Mouse (Mus musculus) heart, adult 18-20 months (tissue): ENCODE results near the gene Gm28048. TPM values are rescaled to one million over a fixed set of nuclear protein-coding genes. Genes with fewer than 3 reads are reported as not detected.

Experiments
- DNase-seq, 2 experiments: peaks; one replicate each; pipeline ENCODE4 v3.0.0; 2021 to 2022; ENCODE audit warnings: mixed read lengths in 1 of 2
- total RNA-seq, 2 experiments: library from RNA; stranded (reverse); gene quantifications; 2 replicates each; pipeline ENCODE4 v1.2.3; 2021

Gene Gm28048
- total RNA-seq, 2 experiments from 2014 or later: 4.7 to 5.3 TPM

DNA sequence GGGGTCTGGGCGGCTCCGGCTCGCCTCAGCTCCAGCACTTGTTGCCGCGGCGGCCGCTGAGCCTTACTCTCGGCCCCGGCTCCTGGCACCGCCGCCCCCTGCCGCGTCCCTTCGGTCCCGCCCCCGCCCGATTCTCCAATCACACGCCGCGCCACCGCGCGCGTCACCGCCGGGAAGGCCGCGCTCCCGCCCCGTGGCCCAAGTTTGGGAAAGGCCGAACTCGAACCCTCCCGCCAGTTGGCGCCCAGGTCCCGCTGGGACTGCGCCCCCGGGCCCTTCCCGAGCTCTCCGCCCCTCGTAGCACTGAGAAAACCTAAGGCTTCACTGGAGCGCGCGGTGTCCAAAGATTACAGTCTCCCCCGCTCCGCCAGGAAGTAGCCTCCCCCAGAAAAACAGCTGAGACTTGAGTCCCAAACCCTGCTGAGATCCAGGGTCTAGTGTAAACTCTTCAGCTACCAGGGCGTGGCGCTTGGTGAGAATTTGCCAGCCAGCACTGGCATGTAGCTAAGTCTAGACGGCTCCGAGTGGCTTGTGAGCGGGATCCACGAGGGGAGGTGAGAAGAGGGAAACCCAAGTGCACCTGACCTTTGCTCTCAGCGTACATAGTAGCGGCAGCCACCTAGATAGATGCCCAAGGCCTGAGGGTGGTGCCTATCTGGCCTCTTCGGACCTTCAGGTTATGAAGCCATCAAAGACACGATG is 122.1 kb downstream of the Gm28048 start:
- DNase-seq: peak; percentile 93

GRCm38 (mm10) chr11:22859301-22859632 is 122.6 kb downstream of the Gm28048 start:
- DNase-seq: no peak

GRCm38 (mm10) chr11:22858441-22859300 is 123.2 kb downstream of the Gm28048 start:
- DNase-seq: peak in 1 of 2 experiments; percentile 53

DNA sequence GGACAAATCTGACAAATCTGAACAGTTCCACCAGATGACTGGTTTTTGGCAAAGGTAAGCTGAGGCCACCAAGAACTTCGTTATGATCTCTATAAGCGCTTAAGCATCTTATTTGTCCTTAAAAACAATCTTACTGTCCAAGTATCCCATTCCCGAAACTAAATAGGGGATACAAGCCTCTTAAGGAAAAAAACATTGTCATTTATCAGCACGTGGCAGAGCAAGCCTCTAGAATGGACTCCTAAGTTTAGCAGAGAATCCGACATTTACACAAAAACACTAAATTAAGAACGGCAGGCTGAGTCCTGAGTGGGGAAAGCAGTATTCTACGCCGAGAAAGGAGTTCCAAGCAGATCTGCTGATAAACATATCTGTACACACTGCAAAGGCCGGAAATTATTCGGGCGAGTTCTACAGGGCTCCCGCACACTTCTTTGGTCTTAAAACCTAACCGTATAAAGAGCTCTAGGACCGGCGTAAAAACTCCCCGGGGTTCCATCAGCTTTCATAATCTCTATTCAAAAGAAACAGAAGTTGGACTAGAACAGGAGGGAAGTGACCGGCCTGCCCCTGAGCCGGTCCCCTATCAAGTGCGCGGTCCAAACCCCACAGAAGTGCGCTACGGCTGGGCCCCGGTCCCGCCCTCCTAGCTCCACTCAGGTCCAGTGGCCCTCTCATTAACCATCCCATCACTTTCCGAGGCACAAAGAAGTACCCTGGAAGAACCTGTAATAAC is 124.0 kb downstream of the Gm28048 start:
- DNase-seq: peak; percentile 47 to 53

DNA sequence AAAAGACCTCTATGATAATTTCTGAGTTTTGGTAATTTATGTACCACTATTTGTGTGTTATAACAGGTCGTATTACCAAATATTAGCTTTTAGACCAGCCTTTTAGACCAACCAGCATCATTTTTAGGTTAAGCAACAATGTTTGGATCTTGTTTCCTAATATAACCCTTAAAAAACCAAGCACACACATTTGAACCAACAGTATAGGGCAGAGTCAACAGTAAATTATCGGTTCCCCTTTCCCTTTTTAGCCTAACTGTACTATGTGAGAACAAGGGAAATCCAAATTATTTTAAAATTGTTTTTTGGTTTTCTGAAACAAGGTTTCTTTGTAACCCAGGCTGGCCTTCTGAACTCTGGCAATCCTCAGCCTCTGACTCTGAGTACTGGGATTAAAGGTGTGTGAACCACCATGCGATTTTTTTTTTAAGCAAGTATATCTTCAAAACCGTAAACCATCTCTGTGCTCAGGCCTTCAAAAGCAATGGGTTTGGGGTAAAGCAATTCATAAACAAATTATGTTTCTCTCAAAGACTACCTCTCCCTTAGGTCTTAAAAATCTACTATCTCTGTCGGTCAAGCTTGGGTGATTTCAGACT is 124.7 kb downstream of the Gm28048 start:
- DNase-seq: no peak

DNA sequence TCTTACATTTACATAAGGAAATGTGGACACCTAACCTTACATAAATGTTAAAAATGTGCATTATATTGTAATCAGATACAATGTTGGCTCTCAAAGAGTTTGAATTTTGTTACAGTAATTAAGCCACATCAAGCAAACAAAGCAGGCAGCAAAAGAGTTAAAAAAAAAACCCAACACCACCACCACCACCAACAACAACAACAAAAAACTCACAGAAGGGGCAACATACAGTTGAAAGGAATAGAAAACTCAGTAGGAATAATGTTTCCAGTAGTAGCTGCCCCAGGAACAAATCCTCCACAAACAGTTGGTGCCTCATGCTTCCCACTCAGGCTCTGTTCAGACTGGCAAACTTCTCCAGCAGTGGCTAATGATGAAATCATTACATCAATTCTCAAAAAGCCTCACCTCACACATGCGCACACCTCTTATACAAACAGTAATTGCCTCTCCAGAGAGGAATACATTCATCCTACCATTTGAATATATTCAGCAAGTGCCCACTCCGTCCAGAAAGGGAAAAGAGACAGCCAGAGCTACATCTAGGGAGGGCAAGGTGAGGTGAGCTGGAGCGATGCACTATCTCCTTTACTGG is 125.4 kb downstream of the Gm28048 start:
- no peak for DNase-seq

GRCm38 (mm10) chr11:22854571-22854970 is 127.3 kb downstream of the Gm28048 start:
- no peak for DNase-seq

DNA sequence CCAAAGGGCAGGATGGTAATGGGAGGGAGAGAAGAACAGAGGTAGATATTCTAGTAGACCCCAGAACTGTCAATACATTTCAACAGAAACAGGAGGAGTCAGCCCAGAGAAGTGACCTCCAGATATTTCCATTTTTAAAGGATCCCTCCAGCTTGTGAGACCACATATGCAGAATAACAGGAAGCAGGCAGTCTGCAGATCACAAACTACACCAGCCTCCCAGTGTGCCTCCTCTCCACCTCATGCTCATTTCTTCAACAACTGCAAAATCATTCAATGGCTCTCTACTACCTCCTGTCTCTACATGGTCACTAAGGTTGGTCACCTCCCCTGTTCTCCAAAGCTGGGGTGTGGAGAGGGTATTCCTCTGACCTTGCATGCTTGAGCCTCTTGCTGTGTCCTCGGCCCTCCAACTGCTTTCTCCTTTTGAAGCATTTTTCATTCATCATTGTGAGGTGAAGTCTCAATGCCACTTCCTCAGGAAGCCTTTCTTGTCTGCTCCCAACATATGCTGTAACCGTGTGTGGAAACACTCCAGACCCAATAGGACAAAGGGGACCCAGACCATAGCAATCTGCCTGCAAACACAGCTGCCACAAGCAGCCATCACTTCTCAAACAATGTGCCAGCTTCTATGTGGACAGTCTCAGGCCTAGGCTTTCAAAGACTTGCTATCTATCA is 128.3 kb downstream of the Gm28048 start:
- peak in 1 of 2 experiments; percentile 5 for DNase-seq

DNA sequence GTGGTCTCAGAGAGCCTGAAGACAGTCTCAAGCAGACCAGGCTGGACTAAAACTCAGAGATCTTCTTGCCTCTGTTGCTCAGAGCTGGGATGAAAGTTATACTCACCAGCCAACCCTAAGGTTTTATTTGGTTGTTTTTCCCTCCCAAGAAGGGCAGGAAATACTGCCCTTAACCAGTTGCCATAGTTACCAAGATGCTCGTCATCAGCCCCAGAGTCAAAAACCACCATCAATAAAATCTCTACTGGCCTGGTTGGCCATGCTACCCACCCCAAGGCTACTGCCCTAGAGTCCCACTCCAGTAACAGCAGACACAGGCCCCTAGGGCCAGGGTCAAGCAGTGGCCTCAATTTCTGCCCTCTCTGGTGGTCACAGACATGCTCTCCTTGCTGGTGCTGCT is 129.4 kb downstream of the Gm28048 start:
- DNase-seq: peak in 1 of 2 experiments; percentile 7

DNA sequence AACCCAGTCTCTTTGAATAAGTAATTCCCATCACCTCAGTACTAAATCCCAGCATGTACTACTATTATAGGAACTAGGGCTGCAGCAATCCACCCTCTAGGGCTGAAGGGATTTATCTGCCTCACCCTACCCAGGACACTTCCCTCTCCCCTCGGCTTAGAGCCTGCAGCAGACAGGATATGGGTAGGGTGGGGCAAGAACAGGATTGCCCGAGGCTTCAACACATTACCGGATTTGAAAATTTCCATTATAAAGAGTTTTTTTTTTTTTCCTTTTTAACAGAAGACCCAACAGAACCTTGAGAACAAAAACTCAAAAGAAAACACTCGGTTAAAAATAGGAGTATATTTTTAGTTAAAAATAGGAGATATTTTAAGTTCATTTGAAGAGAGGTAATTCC is 130.5 kb downstream of the Gm28048 start:
- DNase-seq: peak in 1 of 2 experiments; percentile 61

DNA sequence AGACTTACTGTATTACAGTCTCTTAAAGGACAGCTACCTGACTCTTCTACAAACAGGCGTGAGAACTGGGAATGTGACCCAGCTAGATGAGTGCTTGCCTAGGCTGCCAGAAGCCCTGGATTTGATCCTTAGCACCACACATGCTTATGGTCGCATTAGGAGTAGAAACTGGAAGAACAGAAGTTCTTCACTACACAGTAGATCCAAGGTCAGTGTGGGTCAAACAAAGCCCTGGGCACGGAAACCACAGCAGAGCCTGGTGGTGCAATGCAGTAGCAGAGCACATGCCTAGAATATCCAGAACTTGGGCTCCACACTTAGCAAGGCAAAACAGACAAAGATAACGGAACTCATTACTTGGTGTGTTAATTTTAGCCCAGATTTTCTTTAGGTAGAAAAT is 131.8 kb downstream of the Gm28048 start:
- DNase-seq: no peak

DNA sequence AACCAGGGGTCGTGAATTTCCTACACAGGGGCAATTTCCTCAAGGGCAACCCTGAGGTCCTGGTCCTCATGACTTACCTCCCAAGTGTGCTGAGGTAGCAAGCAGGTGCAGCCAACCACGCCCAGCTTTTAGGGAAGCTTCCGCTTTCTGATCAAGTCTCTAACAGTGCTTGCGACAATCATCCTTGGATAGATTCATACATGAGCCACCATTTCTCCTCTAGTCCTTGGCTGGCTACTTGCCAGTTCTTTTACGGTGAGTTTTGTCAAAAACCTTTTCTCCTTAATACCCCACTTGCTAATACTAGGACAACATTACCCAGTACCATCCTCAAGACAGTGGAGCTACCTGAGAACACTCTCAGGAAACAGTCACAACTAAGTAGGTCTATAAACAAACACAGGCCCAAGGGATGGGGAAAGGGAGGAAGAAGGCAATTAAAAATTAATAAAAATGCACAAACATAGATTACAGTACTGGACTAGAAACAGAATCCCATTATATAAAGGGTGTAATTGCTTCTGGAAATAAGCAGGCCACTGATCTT is 133.2 kb downstream of the Gm28048 start:
- no peak for DNase-seq

GRCm38 (mm10) chr11:22847732-22848648 is 133.9 kb downstream of the Gm28048 start:
- DNase-seq: peak; percentile 71 to 83

GRCm38 (mm10) chr11:22846960-22847731 is 134.7 kb downstream of the Gm28048 start:
- peak in 1 of 2 experiments; percentile 6 for DNase-seq

GRCm38 (mm10) chr11:22846093-22846835 is 135.6 kb downstream of the Gm28048 start:
- peak in 1 of 2 experiments; percentile 6 for DNase-seq

- peak in 1 of 2 experiments; percentile 25 for DNase-seq
Measured at GRCm38 (mm10) chr11:22844754-22845718, 136.9 kb downstream of the Gm28048 start.

DNA sequence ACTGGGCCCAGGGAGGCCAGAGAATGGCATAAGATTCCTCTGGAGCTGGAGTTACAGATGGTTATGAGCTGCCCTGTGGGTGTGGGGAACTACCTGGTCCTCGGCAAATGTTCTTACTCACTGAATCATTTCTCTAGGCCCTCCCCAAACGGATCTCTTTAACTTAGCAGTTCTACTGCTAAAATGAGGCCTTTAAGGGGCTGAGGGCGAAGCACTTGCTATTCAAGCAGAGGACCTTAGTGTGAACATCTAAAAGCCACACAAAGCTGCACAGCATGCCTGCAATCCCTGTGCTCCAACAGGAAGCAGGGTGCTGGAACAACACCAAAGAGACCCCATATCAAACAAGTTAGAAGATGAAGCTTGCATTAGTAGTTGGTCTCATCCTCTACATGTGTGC is 142.4 kb downstream of the Gm28048 start:
- no peak for DNase-seq
